Mouse (Mus musculus) telencephalon, adult 2 months (tissue): ENCODE data around the gene Gm2244.
"Not testable (repeated sequence)": the region's sequence is repeated elsewhere in the genome, so short reads cannot be mapped to it uniquely, and the experiment has no call there.

Source experiments
- DNase-seq: peaks from one replicate; pipeline ENCODE4 v3.0.0-alpha.2; 2011; ENCODE audit warnings: low read depth, low spot score

Gm2244 gene

GRCm38 (mm10) chr14:19549863-19550262 is at the start of gene Gm2244:
TSS of gene Gm2244 (minus strand) at chr14:19549963.
- not testable (repeated sequence) for DNase-seq

- DNase-seq, result not testable (repeated sequence)
These were observed 35.3 kb upstream of the Gm2244 start, which contains the start of gene Gm2237 for GRCm38 (mm10) chr14:19584804-19585667. TSS of gene Gm2237 (minus strand) at chr14:19585135.
